Mouse (Mus musculus) C2C12 (cell line): ENCODE results near the gene Hand2.

Experiments
- CTCF ChIP-seq: IDR thresholded peaks from one replicate; pipeline ENCODE4 v1.5.1; 2011; ENCODE audit not compliant: control insufficient read depth, insufficient read depth, insufficient read length
- MAX ChIP-seq: IDR thresholded peaks from one replicate; pipeline ENCODE4 v1.6.1; 2011; ENCODE audit warnings: mild to moderate bottlenecking, control low read depth
- MYOG ChIP-seq: IDR thresholded peaks from one replicate; pipeline ENCODE4 v1.6.1; 2011; ENCODE audit not compliant: control insufficient read depth, insufficient read length; ENCODE audit errors: extremely low read depth
- USF1 ChIP-seq: IDR thresholded peaks from one replicate; pipeline ENCODE4 v1.6.1; 2011; ENCODE audit warnings: low read depth, mild to moderate bottlenecking, control low read depth, moderate library complexity

GRCm38 (mm10) chr8:57330106-57330505 is 9.3 kb downstream of the Hand2 start:
- TF ChIP-seq CTCF, result no peak
- no peak for TF ChIP-seq USF1
- TF ChIP-seq MYOG, result no peak
- no peak for TF ChIP-seq MAX
